Mouse (Mus musculus): ENCODE measurements around the gene Cit. TPM values are rescaled to one million over a fixed set of nuclear protein-coding genes. Genes with fewer than 3 reads are reported as not detected.
"Not testable (repeated sequence)": the region's sequence is repeated elsewhere in the genome, so short reads cannot be mapped to it uniquely, and the experiment has no call there.

Cit gene
- 32.0 and 39.8 TPM in 2 replicates for polyA plus RNA-seq (2015; fragmentation: Nextera tagmentation; extraction: Ambion mirVana)

- no peak within 1 kb of the TSS for H3K27ac ChIP-seq (ENCODE audit: low read depth, low read length)
- H3K36me3 ChIP-seq (ENCODE audit: control insufficient read depth, insufficient read depth, low read length): no peaks in the 10 kb centered on the region
- peaks cover 7% of the 10 kb centered on the region for H3K4me1 ChIP-seq (ENCODE audit: control insufficient read depth, insufficient read depth, low read depth, low read length)
- peak within 1 kb of the TSS; percentile 47 for H3K4me3 ChIP-seq (ENCODE audit: low read length)
- no peaks in the 10 kb centered on the region for H3K27me3 ChIP-seq (replicated peaks; ENCODE audit: control insufficient read depth, insufficient read depth, low read length)
- 0% methylated on average over 40 of the region's 42 CpGs for WGBS
- ATAC-seq: peak; percentile 100
- H3K9me3 ChIP-seq (ENCODE audit: control insufficient read depth, low read length): no peaks in the 10 kb centered on the region
- H3K9ac ChIP-seq (ENCODE audit: low read depth, low read length): peak within 1 kb of the TSS; percentile 54
- H3K4me2 ChIP-seq (ENCODE audit: low read length): peak within 1 kb of the TSS; percentile 91
Measured at GRCm38 (mm10) chr5:115844766-115845634, at the start of gene Cit. Gene Cit (plus strand): TSS chr5:115845278.

- 68% methylated on average over 15 of the region's 15 CpGs for WGBS
- no peak overlapping the region for H3K27ac ChIP-seq (ENCODE audit: low read depth, low read length)
Measured at GRCm38 (mm10) chr5:115799016-115799894, 45.8 kb upstream of the Cit start.

GRCm38 (mm10) chr5:115799895-115800232 lies 45.2 kb upstream of the Cit start:
- Histone ChIP-seq H3K4me1 (ENCODE audit: control insufficient read depth, insufficient read depth, low read depth, low read length) (no peaks in the 10 kb centered on the region), H3K9ac (ENCODE audit: low read depth, low read length) (no peak overlapping the region), H3K9me3 (ENCODE audit: control insufficient read depth, low read length) (no peaks in the 10 kb centered on the region), H3K4me2 (ENCODE audit: low read length) (peak overlapping the region; percentile 17; the same call in 1 of the 2 replicates), H3K27ac (ENCODE audit: low read depth, low read length) (no peak overlapping the region), H3K4me3 (ENCODE audit: low read length) (no peak overlapping the region), H3K36me3 (ENCODE audit: control insufficient read depth, insufficient read depth, low read length) (no peaks in the 10 kb centered on the region), H3K27me3 (replicated peaks; ENCODE audit: control insufficient read depth, insufficient read depth, low read length) (no peaks in the 10 kb centered on the region)
- 26% methylated on average over 4 of the region's 4 CpGs for WGBS
- no peak for ATAC-seq

More at GRCm38 (mm10) chr5:115799016-115799894, 45.8 kb upstream of the Cit start:
- no peak overlapping the region for H3K4me3 ChIP-seq (ENCODE audit: low read length)
- peak overlapping the region; percentile 17; the same call in 1 of the 2 replicates for H3K4me2 ChIP-seq (ENCODE audit: low read length)
- H3K4me1 ChIP-seq (ENCODE audit: control insufficient read depth, insufficient read depth, low read depth, low read length): no peaks in the 10 kb centered on the region
- no peak overlapping the region for H3K9ac ChIP-seq (ENCODE audit: low read depth, low read length)
- ATAC-seq: no peak
- H3K9me3 ChIP-seq (ENCODE audit: control insufficient read depth, low read length): no peaks in the 10 kb centered on the region
- H3K36me3 ChIP-seq (ENCODE audit: control insufficient read depth, insufficient read depth, low read length): no peaks in the 10 kb centered on the region
- H3K27me3 ChIP-seq (replicated peaks; ENCODE audit: control insufficient read depth, insufficient read depth, low read length): no peaks in the 10 kb centered on the region

GRCm38 (mm10) chr5:115812262-115812661 lies 32.8 kb upstream of the Cit start:
- Histone ChIP-seq H3K27me3 (replicated peaks; ENCODE audit: control insufficient read depth, insufficient read depth, low read length) (no peaks in the 10 kb centered on the region), H3K27ac (ENCODE audit: low read depth, low read length) (no peak overlapping the region), H3K9me3 (ENCODE audit: control insufficient read depth, low read length) (0 out of 2 replicates have a peak, but pooled peaks cover 2% of the 10 kb centered on the region), H3K4me1 (ENCODE audit: control insufficient read depth, insufficient read depth, low read depth, low read length) (no peaks in the 10 kb centered on the region), H3K36me3 (ENCODE audit: control insufficient read depth, insufficient read depth, low read length) (no peaks in the 10 kb centered on the region), H3K9ac (ENCODE audit: low read depth, low read length) (no peak overlapping the region), H3K4me2 (ENCODE audit: low read length) (no peak overlapping the region), H3K4me3 (ENCODE audit: low read length) (no peak overlapping the region)
- no peak for ATAC-seq
- WGBS: 90% methylated on average over 3 of the region's 3 CpGs

DNA sequence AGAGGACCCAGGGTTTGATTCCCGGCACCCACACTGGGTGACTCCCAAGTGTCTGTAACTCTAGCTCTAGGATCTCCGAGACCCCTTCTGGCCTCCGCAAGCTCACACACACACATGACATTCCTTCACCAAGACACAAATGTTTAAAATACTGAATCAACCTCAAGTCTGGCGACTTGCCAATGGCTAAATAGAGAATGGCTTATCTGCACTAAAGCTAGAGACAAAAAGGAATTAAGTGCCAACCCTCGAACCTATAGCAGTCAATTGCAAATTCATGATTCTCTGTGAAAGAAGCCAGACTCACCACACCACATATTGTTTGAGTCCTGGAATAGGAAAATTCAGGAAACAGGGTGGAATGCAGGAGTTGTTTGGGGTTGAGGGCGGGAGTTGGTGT lies 28.1 kb upstream of the Cit start:
- no peaks in the 10 kb centered on the region for H3K27me3 ChIP-seq (replicated peaks; ENCODE audit: control insufficient read depth, insufficient read depth, low read length)
- 76% methylated on average over 6 of the region's 6 CpGs for WGBS
- no peak overlapping the region for H3K4me2 ChIP-seq (ENCODE audit: low read length)
- H3K4me1 ChIP-seq (ENCODE audit: control insufficient read depth, insufficient read depth, low read depth, low read length): no peaks in the 10 kb centered on the region
- H3K4me3 ChIP-seq (ENCODE audit: low read length): no peak overlapping the region
- ATAC-seq: no peak
- no peak overlapping the region for H3K9ac ChIP-seq (ENCODE audit: low read depth, low read length)
- no peaks in the 10 kb centered on the region for H3K9me3 ChIP-seq (ENCODE audit: control insufficient read depth, low read length)
- H3K36me3 ChIP-seq (ENCODE audit: control insufficient read depth, insufficient read depth, low read length): no peaks in the 10 kb centered on the region
- H3K27ac ChIP-seq (ENCODE audit: low read depth, low read length): no peak overlapping the region

- H3K9ac ChIP-seq (ENCODE audit: low read depth, low read length); H3K4me2 ChIP-seq (ENCODE audit: low read length); H3K27ac ChIP-seq (ENCODE audit: low read depth, low read length); ATAC-seq; H3K9me3 ChIP-seq (ENCODE audit: control insufficient read depth, low read length); H3K27me3 ChIP-seq (replicated peaks; ENCODE audit: control insufficient read depth, insufficient read depth, low read length); H3K4me1 ChIP-seq (ENCODE audit: control insufficient read depth, insufficient read depth, low read depth, low read length); H3K4me3 ChIP-seq (ENCODE audit: low read length); H3K36me3 ChIP-seq (ENCODE audit: control insufficient read depth, insufficient read depth, low read length): not testable (repeated sequence)
- WGBS: 95% methylated on average over 1 of the region's 1 CpGs
Measured at GRCm38 (mm10) chr5:115817655-115818054, 27.4 kb upstream of the Cit start.

DNA sequence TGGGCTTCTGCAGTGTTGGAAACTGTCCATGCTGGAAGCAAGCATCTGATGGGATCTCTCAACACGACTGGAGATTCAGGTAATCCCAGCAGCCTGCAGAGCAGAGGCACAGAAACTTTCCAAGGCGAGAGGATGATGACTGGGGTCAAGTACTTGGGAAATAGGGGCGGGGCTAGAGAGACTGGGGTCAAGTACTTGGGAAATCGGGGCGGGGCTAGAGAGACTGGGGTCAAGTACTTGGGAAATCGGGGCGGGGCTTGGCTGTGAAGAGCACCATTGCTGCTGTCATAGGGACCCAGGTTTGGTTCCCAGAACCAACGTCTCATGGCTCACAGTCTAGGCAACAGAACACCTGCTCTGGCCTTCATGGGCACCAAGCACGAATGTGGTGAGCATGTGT lies 25.1 kb upstream of the Cit start:
- H3K4me3 ChIP-seq (ENCODE audit: low read length): no peak overlapping the region
- WGBS: 82% methylated on average over 9 of the region's 9 CpGs
- no peak overlapping the region for H3K4me2 ChIP-seq (ENCODE audit: low read length)

GRCm38 (mm10) chr5:115821200-115821599 lies 23.9 kb upstream of the Cit start:
- Histone ChIP-seq H3K27ac (ENCODE audit: low read depth, low read length) (no peak overlapping the region), H3K4me1 (ENCODE audit: control insufficient read depth, insufficient read depth, low read depth, low read length) (no peaks in the 10 kb centered on the region), H3K4me2 (ENCODE audit: low read length) (no peak overlapping the region), H3K36me3 (ENCODE audit: control insufficient read depth, insufficient read depth, low read length) (no peaks in the 10 kb centered on the region), H3K4me3 (ENCODE audit: low read length) (no peak overlapping the region), H3K27me3 (replicated peaks; ENCODE audit: control insufficient read depth, insufficient read depth, low read length) (no peaks in the 10 kb centered on the region), H3K9me3 (ENCODE audit: control insufficient read depth, low read length) (no peaks in the 10 kb centered on the region), H3K9ac (ENCODE audit: low read depth, low read length) (no peak overlapping the region)
- 93% methylated on average over 12 of the region's 12 CpGs for WGBS
- ATAC-seq: no peak

More for the DNA sequence above, 25.1 kb upstream of the Cit start:
- no peak for ATAC-seq
- H3K27me3 ChIP-seq (replicated peaks; ENCODE audit: control insufficient read depth, insufficient read depth, low read length): no peaks in the 10 kb centered on the region
- H3K9me3 ChIP-seq (ENCODE audit: control insufficient read depth, low read length): no peaks in the 10 kb centered on the region
- no peaks in the 10 kb centered on the region for H3K36me3 ChIP-seq (ENCODE audit: control insufficient read depth, insufficient read depth, low read length)
- H3K4me1 ChIP-seq (ENCODE audit: control insufficient read depth, insufficient read depth, low read depth, low read length): no peaks in the 10 kb centered on the region
- no peak overlapping the region for H3K27ac ChIP-seq (ENCODE audit: low read depth, low read length)
- H3K9ac ChIP-seq (ENCODE audit: low read depth, low read length): no peak overlapping the region

GRCm38 (mm10) chr5:115821910-115822309 lies 23.2 kb upstream of the Cit start:
- Histone ChIP-seq H3K9ac (ENCODE audit: low read depth, low read length) (no peak overlapping the region), H3K4me2 (ENCODE audit: low read length) (no peak overlapping the region), H3K27me3 (replicated peaks; ENCODE audit: control insufficient read depth, insufficient read depth, low read length) (no peaks in the 10 kb centered on the region), H3K9me3 (ENCODE audit: control insufficient read depth, low read length) (no peaks in the 10 kb centered on the region), H3K27ac (ENCODE audit: low read depth, low read length) (no peak overlapping the region), H3K36me3 (ENCODE audit: control insufficient read depth, insufficient read depth, low read length) (no peaks in the 10 kb centered on the region), H3K4me1 (ENCODE audit: control insufficient read depth, insufficient read depth, low read depth, low read length) (no peaks in the 10 kb centered on the region), H3K4me3 (ENCODE audit: low read length) (no peak overlapping the region)
- no peak for ATAC-seq
- 92% methylated on average over 7 of the region's 7 CpGs for WGBS
